Mouse (Mus musculus): Measurements from ENCODE around the gene Lgalsl. TPM values are rescaled to one million over a fixed set of nuclear protein-coding genes. Genes with fewer than 3 reads are reported as not detected.

Lgalsl gene
- polyA plus RNA-seq, 1 experiment from 2014 or later, result 33.4 TPM

DNA sequence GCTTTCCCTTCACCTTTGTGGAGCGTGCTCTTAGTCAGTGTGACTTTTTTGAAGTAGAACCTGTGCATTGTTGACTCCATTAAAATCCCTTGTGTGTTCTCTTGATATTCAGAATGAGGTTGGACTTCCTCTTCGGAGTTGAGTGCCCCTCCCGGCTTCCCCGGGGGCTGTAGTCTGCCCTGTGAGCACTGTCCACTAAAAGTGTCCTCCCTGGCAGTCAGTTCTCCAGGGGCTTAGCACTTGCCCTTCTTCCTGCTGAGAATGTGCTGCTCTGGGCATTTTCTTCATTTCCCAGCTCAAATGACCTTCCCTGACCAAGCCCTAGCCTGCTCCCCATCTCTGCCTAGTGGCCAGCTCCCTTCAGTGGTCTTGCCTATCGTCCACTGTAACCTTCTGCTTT lies 6.5 kb upstream of the Lgalsl start:
- H3K27ac ChIP-seq (ENCODE audit: low read depth), result no peak overlapping the region
- no peaks in the 10 kb centered on the region for H3K9me3 ChIP-seq (ENCODE audit: control insufficient read depth, low read length)
- no peak overlapping the region for H3K4me3 ChIP-seq (ENCODE audit: low read depth, low read length)
- DNase-seq (ENCODE audit: low spot score) (no peak), ATAC-seq (replicated peaks; ENCODE audit: low FRiP score, low TSS enrichment, low read depth) (no peak)
- H3K4me2 ChIP-seq (ENCODE audit: low read length), result no peak overlapping the region
- H3K36me3 ChIP-seq (ENCODE audit: control insufficient read depth, insufficient read depth, low read length), result no peaks in the 10 kb centered on the region
- H3K9ac ChIP-seq (ENCODE audit: low read length), result no peak overlapping the region
- H3K27me3 ChIP-seq (replicated peaks; ENCODE audit: control insufficient read depth, insufficient read depth, low read length), result no peaks in the 10 kb centered on the region
- no peaks in the 10 kb centered on the region for H3K4me1 ChIP-seq (replicated peaks; ENCODE audit: control insufficient read depth, insufficient read depth, low read length)
- WGBS, result 81% methylated on average over 5 of the region's 5 CpGs

DNA sequence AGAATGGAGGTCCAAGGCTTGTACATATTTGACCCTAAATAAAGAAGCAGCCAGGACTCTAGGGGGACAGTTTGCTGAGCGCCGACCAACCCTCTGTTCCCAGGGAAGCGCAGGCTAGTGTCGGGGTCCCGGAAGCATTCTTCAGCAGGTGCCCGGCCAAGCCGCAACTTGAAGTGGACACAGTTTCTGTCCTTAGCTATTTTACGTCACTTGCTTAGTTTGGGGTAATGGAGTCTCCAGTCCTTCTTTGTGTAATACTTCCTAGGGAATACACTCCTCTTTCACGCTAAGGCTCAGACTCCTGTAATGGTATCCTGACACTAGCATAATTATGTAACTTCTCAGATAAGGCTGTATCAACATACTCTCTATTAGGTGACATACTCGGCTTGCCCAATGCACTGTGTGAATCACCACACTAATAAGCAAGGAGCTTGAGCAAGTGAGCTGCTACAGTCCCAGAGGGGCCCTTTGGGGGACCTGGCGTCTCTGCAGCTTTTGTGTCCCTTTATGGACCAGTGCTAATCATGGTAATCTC lies 813 bp upstream of the Lgalsl start:
- Histone ChIP-seq H3K27ac (ENCODE audit: low read depth) (peak overlapping the region; percentile 89; the same call in 1 of the 2 replicates), H3K9ac (ENCODE audit: low read length) (peak overlapping the region; percentile 89), H3K4me1 (replicated peaks; ENCODE audit: control insufficient read depth, insufficient read depth, low read length) (peaks cover 14% of the 10 kb centered on the region), H3K9me3 (ENCODE audit: control insufficient read depth, low read length) (no peaks in the 10 kb centered on the region), H3K36me3 (ENCODE audit: control insufficient read depth, insufficient read depth, low read length) (peaks cover 21% of the 10 kb centered on the region), H3K27me3 (replicated peaks; ENCODE audit: control insufficient read depth, insufficient read depth, low read length) (no peaks in the 10 kb centered on the region), H3K4me3 (ENCODE audit: low read depth, low read length) (peak overlapping the region; percentile 78), H3K4me2 (ENCODE audit: low read length) (peak overlapping the region; percentile 86)
- DNase-seq (ENCODE audit: low spot score) (no peak), ATAC-seq (replicated peaks; ENCODE audit: low FRiP score, low TSS enrichment, low read depth) (0 out of 2 replicates have a peak, but pooled peaks have one; percentile 4)
- 22% methylated on average over 11 of the region's 11 CpGs for WGBS

DNA sequence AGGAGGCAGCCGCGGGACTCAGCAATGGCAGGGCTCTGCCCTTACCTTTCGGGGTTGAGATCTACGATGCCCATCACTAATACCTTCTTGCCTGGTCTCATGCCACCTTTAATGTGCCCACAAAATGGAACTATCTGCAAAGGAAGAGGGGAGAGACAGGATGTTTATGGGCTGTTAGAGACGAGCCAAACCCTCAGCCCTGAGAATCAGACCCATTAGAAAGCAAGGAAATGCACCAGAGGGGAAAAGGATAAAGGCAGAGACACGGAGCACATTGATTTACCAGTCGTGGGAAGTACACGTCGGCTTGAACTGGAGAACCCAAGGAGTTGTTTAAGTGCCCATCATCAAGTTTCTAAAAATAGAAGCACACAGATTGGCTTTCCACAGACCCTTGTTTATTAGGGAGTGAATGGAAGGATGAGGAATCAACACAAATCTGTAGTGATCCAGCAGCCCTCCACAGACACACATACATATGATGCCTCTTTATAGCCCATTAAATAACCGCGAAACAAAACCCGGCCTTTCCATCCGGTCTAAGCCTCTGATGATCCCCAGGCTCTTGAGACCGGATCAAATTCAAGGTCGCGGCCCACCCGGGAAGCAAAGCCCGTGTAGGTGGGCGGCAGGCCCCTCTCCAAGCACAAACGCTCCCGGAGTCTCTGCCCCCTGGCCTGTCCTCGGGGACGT lies 717 bp downstream of the Lgalsl start:
- ATAC-seq (replicated peaks; ENCODE audit: low FRiP score, low TSS enrichment, low read depth), result peak; percentile 18; the same call in 1 of the 2 replicates
- peaks cover 31% of the 10 kb centered on the region for H3K36me3 ChIP-seq (ENCODE audit: control insufficient read depth, insufficient read depth, low read length)
- H3K27me3 ChIP-seq (replicated peaks; ENCODE audit: control insufficient read depth, insufficient read depth, low read length), result no peaks in the 10 kb centered on the region
- peak overlapping the region; percentile 86 for H3K4me2 ChIP-seq (ENCODE audit: low read length)
- H3K9ac ChIP-seq (ENCODE audit: low read length), result peak overlapping the region; percentile 89
- peak; percentile 86 for DNase-seq (ENCODE audit: low spot score)
- H3K9me3 ChIP-seq (ENCODE audit: control insufficient read depth, low read length), result no peaks in the 10 kb centered on the region
- H3K4me3 ChIP-seq (ENCODE audit: low read depth, low read length), result peak overlapping the region; percentile 78
- H3K4me1 ChIP-seq (replicated peaks; ENCODE audit: control insufficient read depth, insufficient read depth, low read length), result peaks cover 14% of the 10 kb centered on the region
- peak overlapping the region; percentile 89 for H3K27ac ChIP-seq (ENCODE audit: low read depth)
- 11% methylated on average over 23 of the region's 23 CpGs for WGBS

DNA sequence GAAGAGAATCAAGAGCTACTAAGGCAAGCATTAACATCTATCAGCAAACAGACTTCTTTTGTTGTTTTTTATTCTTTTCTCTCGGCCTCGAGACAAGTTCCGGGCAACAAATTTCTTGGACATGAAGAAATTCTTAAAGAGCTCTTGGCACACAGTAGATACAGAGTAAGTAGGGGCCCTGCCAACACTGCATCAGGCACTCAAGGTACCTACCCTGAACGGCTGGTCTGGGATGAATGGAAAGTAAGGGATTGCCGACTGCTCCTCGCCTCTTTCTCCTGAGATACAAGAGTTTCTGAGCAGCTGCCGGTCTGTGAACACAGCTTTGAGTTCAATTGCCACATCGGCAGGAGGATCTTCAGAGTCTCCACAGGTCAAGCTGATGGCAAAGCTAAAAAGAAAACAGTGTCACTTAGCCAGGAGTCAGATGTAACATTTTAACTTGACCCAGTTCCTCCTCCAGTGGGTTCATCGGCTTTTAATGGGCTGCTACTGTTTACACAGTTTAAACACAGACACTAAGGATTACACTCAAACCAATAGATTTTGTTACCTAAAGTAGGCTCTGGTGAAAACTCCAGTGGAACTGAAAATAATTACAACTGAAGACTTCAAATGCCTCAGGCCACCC lies 1.7 kb downstream of the Lgalsl start:
- H3K9ac ChIP-seq (ENCODE audit: low read length), result no peak overlapping the region
- H3K4me1 ChIP-seq (replicated peaks; ENCODE audit: control insufficient read depth, insufficient read depth, low read length), result peaks cover 14% of the 10 kb centered on the region
- no peak for ATAC-seq (replicated peaks; ENCODE audit: low FRiP score, low TSS enrichment, low read depth)
- H3K27ac ChIP-seq (ENCODE audit: low read depth), result no peak overlapping the region
- no peak for DNase-seq (ENCODE audit: low spot score)
- H3K9me3 ChIP-seq (ENCODE audit: control insufficient read depth, low read length), result no peaks in the 10 kb centered on the region
- 41% methylated on average over 9 of the region's 9 CpGs for WGBS
- H3K27me3 ChIP-seq (replicated peaks; ENCODE audit: control insufficient read depth, insufficient read depth, low read length), result no peaks in the 10 kb centered on the region
- H3K36me3 ChIP-seq (ENCODE audit: control insufficient read depth, insufficient read depth, low read length), result peaks cover 31% of the 10 kb centered on the region
- H3K4me3 ChIP-seq (ENCODE audit: low read depth, low read length), result no peak overlapping the region
- peak overlapping the region; percentile 86 for H3K4me2 ChIP-seq (ENCODE audit: low read length)

DNA sequence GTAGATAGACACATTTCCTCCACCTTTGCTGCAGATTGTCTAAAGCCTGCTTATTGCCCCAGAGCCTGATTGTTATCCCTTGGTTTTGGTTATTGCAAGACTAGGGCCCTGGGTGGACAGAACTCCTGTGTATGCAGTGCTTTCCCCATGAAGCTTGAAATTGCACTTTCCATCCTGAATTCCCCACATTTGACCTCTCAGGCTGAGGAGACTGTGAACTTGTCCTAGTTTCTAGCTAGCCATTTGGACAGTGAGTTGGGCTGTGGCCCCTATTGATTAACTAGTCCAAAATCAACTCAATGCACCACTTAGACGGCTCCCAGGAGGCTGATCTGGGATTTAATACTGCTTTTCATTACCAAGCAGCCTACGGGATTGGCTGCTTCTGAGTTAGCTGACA lies 6.9 kb downstream of the Lgalsl start:
- WGBS, result 85% methylated on average over 2 of the region's 2 CpGs
- Histone ChIP-seq H3K4me2 (ENCODE audit: low read length) (no peak overlapping the region), H3K9me3 (ENCODE audit: control insufficient read depth, low read length) (no peaks in the 10 kb centered on the region), H3K27me3 (replicated peaks; ENCODE audit: control insufficient read depth, insufficient read depth, low read length) (no peaks in the 10 kb centered on the region), H3K9ac (ENCODE audit: low read length) (no peak overlapping the region), H3K4me1 (replicated peaks; ENCODE audit: control insufficient read depth, insufficient read depth, low read length) (peaks cover 2% of the 10 kb centered on the region; the same call in 1 of the 2 replicates), H3K4me3 (ENCODE audit: low read depth, low read length) (no peak overlapping the region), H3K36me3 (ENCODE audit: control insufficient read depth, insufficient read depth, low read length) (peaks cover 30% of the 10 kb centered on the region), H3K27ac (ENCODE audit: low read depth) (no peak overlapping the region)
- no peak for ATAC-seq (replicated peaks; ENCODE audit: low FRiP score, low TSS enrichment, low read depth)
- DNase-seq (ENCODE audit: low spot score), result no peak

DNA sequence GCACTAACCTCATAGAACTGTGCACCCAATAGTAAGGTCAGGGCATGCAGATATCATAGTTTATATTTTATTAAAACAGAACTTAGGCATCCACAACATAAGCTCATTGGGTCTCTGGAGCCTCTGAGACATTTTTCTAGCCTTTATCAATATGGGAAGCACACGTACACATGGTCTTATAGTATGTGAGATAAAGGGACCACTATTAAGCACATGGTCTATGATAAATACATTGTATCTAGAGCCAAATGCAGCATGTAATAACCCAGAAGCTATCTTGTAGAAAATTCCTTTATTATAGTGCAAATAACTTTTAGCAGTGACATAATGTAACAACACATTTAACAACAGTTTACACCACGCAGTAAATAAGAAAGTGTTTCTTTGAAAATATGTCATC lies 7.6 kb downstream of the Lgalsl start:
- H3K4me2 ChIP-seq (ENCODE audit: low read length), result no peak overlapping the region
- H3K9me3 ChIP-seq (ENCODE audit: control insufficient read depth, low read length), result no peaks in the 10 kb centered on the region
- H3K36me3 ChIP-seq (ENCODE audit: control insufficient read depth, insufficient read depth, low read length), result peaks cover 23% of the 10 kb centered on the region
- ATAC-seq (replicated peaks; ENCODE audit: low FRiP score, low TSS enrichment, low read depth) (no peak), DNase-seq (ENCODE audit: low spot score) (no peak)
- no peak overlapping the region for H3K9ac ChIP-seq (ENCODE audit: low read length)
- H3K4me3 ChIP-seq (ENCODE audit: low read depth, low read length), result no peak overlapping the region
- no peaks in the 10 kb centered on the region for H3K27me3 ChIP-seq (replicated peaks; ENCODE audit: control insufficient read depth, insufficient read depth, low read length)
- no peaks in the 10 kb centered on the region for H3K4me1 ChIP-seq (replicated peaks; ENCODE audit: control insufficient read depth, insufficient read depth, low read length)
- WGBS, result 91% methylated on average over 2 of the region's 2 CpGs
- no peak overlapping the region for H3K27ac ChIP-seq (ENCODE audit: low read depth)

DNA sequence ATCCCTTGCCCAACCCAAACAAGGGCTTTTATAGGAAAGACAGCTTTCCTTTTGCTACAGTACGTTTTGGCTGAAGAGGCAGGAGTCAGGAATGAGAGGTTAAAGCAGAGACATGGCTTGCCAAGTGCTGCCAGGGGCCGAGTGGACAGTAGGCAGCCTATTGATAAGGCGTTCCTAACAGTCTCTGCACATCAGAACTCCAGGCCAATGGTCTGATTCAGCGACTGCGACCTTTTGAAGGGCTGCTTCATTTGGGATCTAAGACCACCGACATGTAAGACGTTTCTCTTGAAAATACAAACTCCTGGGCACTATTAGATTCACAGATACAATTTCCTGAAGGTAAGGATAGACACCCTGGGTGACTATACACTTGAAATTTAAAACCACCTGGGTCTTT lies 9.5 kb downstream of the Lgalsl start:
- H3K27ac ChIP-seq (ENCODE audit: low read depth), result no peak overlapping the region
- H3K4me1 ChIP-seq (replicated peaks; ENCODE audit: control insufficient read depth, insufficient read depth, low read length), result no peaks in the 10 kb centered on the region
- no peaks in the 10 kb centered on the region for H3K27me3 ChIP-seq (replicated peaks; ENCODE audit: control insufficient read depth, insufficient read depth, low read length)
- DNase-seq (ENCODE audit: low spot score), result no peak
- no peak overlapping the region for H3K4me2 ChIP-seq (ENCODE audit: low read length)
- peaks cover 7% of the 10 kb centered on the region for H3K36me3 ChIP-seq (ENCODE audit: control insufficient read depth, insufficient read depth, low read length)
- no peaks in the 10 kb centered on the region for H3K9me3 ChIP-seq (ENCODE audit: control insufficient read depth, low read length)
- H3K9ac ChIP-seq (ENCODE audit: low read length), result no peak overlapping the region
- ATAC-seq (replicated peaks; ENCODE audit: low FRiP score, low TSS enrichment, low read depth), result no peak
- 85% methylated on average over 7 of the region's 7 CpGs for WGBS
- no peak overlapping the region for H3K4me3 ChIP-seq (ENCODE audit: low read depth, low read length)

DNA sequence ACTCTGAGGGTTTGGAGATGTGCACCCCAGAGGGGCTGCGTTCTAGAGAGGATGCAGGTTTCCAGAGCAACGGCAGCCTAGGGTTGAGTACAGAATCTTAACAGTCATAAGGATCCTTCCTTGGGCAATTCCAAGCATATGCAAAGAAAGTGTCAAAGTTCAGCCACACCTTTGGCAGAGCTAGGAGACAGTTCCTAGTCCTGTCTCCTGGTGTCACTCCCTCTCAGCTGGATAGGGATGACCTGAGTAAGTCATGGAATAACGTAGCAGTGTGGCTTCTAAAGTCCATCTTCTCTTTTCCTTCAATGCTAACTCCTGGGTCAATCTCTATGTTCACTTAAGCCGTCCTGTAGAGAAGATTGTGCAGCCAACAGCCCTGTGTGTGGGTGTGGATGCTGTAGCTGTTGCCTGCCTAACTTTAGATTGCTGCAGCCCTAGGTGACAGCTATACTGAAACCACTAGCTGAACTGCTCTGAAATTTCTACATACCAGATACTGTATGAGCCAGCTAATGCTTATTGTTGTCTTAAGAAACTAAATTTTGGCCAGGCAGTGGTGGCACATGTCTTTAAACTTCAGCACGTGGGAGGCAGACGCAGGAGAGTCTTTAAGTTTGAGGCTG lies 16.8 kb downstream of the Lgalsl start:
- ATAC-seq (replicated peaks; ENCODE audit: low FRiP score, low TSS enrichment, low read depth) (no peak), DNase-seq (ENCODE audit: low spot score) (no peak)
- Histone ChIP-seq H3K9ac (ENCODE audit: low read length) (no peak overlapping the region), H3K4me3 (ENCODE audit: low read depth, low read length) (no peak overlapping the region), H3K4me2 (ENCODE audit: low read length) (no peak overlapping the region), H3K4me1 (replicated peaks; ENCODE audit: control insufficient read depth, insufficient read depth, low read length) (no peaks in the 10 kb centered on the region), H3K36me3 (ENCODE audit: control insufficient read depth, insufficient read depth, low read length) (no peaks in the 10 kb centered on the region), H3K9me3 (ENCODE audit: control insufficient read depth, low read length) (no peaks in the 10 kb centered on the region), H3K27ac (ENCODE audit: low read depth) (no peak overlapping the region), H3K27me3 (replicated peaks; ENCODE audit: control insufficient read depth, insufficient read depth, low read length) (no peaks in the 10 kb centered on the region)
- 77% methylated on average over 6 of the region's 6 CpGs for WGBS
